Mouse (Mus musculus) c-Kit-positive CD71-negative TER-119-negative erythroid progenitor cells, embryonic 14.5 days (primary cell): ENCODE data around the gene Ccl7.

Experiments used
- DNase-seq: peaks from one replicate; pipeline ENCODE4 v3.0.0-alpha.2; 2013; ENCODE audit warnings: low read depth

Ccl7 gene

DNA sequence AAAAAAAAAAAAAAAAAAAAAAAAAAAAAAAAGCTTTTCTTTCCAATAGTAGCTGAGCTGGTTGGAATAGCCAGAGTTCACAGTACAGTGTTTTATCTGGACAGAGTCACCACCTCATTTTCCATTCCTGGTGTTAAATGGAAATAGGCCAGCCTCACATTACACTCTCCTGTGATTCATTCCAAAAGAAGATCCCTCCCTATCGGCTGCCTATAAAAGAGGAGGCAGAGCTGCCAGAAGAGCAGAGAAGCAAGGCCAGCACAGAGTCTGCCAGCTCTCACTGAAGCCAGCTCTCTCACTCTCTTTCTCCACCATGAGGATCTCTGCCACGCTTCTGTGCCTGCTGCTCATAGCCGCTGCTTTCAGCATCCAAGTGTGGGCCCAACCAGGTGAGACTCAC is at the start of gene Ccl7:
Gene Ccl7, plus strand, starts transcription at position 242 of the 400 bp plus-strand sequence.
- DNase-seq = no peak

DNA sequence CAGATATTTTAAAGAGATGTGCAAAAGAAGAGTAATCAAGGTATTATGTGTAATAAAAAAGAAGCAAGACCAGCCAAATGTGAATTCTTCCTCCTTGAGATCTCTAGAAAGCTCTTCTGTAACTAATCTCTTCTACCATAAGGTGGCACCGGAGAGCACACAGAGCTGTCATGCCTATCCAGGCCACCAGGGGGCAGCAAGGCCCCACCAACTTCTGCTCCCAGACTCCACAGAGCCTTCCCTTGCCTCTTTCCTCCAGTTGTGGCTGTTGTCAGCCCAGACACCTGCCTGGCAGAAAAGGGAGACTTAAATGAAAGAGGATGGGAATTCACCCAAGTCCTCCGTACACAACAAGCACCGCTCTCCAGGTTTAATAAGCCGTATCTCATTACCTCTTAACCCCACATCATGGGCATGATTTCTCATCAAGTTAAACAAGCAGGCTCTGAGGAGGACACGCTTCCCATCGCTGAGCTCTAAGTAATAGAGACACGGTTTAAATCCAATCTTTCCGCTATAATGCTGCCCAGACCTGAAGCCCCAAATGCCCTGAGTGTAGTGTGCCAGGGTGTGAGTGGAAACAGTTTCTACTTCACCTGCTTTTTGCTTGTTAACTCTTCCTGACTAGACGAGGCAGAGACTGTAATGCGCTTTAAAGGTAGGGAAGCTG is 49.2 kb upstream of the Ccl7 start:
- peak; percentile 58 for DNase-seq

DNA sequence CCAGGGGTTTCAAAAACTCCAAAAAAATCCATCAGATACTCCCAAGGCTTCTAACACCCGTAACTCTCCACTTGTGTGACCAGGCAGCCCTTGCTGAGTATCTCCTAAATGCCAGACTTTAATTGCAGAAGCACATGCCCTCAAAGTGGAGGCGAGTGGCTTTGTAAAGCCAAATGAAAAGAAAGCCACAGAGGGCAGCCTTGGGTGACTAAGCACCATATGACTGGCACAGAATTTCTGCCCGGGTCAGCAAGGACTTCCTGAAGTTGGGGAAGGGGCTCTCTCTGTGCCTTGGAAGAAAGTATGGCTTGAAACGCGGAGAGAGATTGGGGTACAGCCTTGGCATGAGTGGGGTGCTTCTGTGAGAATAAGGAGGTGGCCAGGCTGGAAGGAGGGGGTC is 48.4 kb upstream of the Ccl7 start:
- DNase-seq = no peak

DNA sequence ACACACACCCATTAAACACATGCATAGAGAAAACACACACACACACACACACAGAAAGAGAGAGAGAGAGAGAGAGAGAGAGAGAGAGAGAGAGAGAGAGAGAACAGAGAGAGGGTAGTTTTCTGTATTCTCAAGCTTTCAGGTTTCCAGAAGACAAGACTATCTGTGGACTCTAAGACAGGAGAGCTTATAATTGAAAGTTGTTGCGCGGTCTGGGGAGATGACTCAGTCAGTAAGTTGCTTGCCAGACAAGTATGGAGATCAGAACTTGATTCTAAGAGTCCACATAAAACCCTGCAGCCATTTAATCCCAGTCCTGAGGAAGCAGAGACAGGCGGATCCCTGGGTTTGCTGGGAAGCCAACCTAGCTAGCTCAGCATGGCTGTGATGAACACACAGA is 46.9 kb upstream of the Ccl7 start:
- DNase-seq = no peak

DNA sequence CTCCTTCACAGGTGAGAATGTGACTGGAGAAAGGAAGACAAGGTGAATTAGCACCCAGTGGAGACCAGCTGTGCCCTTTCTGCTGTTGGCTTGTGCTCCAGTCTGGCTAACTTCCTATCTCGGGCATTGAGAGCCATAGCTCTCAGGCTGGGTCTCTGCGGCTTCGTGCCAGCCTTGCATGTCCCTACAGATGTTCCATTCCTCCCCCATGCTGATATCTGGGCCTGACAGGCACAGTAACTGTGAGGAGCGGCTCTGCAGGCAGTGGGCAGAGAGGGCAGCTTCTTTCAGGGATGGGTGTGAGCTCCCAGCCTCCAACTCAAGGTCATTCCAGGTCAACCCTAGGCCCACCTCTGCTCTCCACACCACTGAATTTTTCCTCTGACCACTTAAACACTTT is 46.0 kb upstream of the Ccl7 start:
- no peak for DNase-seq

DNA sequence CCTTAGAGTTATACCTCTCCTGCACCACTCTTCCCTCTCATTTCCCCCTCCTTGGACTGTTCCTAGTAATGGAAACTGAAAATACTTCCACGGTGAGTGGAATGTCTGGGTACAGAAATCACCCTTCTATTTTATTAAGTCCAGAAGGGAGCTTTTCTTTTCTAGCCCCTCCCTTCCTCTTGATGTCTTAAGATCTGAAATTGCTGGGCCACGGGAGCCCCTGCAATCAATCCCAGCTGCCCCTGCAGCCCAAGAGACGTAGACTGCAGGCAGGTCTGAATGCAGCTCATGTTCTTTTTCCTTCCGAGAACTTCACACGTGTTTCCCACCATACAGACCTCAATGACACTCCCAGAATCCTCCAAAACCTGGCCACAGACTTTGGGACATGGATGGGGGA is 44.9 kb upstream of the Ccl7 start:
- DNase-seq = no peak

DNA sequence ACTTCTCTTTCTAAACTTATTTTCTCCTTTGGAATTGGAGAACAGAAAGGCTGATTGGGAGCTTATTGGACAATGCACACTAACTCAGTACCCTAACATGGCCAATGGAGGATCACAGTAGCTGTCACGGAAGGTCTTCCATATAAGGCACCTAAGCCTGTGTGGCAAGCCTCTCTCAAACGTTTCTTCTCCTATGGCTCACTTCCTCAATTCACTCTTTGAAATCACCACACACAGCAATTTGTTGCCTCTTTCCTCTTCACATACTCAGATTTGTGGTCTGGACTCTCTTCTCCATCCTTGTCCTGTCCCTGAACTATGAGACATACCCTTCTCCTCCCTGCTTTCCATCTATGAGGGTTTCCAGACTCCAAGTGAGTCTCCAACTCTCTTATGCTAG is 40.7 kb upstream of the Ccl7 start:
- peak; percentile 29 for DNase-seq

DNA sequence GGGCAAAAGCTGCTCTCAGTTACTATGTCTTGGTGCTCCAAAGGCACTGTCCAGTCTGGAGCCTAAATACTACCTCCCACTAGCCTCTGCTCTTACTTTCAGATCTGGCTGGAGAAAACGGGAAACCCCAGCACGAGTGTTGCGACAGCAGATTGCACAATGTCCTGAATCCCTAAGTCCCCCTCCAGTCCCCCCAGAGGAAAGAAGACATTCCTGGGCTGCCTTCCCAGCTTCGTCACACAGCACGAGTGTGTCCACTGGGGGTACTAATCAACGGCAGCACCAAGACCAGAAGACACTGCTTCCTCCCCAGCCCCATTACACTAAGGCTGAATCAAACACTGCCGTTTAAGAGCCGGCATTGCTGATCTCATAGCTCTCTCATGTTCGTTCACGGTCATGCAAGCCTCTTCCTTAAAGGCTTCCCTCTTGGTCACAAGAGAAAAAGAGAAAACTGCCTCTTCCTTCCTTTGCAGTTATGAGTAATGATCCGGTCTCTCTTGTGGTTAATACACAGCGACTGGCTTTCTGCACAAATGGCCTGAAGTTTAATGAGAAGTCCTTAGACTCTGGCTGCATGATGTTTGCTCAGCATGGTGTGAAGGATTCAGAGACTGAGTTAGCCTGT is 38.6 kb upstream of the Ccl7 start:
- peak; percentile 37 for DNase-seq

DNA sequence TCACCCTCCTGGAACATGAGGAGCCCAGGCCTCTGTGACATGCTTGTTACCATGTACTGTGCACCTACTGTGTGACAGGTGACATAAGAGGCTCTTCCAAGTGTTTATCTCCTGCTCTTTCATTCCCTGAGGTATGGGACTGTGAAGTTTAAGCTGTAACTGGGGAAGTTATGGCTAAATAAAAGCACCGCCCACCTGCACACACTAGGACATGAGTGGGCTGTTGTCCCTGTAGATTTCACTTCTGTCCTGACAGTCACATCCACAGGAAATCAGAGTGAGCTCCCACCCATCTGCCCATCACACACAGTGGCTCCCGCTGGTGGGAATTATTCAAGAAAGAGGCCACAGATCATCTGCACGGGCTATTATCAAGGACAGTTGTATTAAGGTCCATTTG is 35.4 kb upstream of the Ccl7 start:
- DNase-seq = no peak

DNA sequence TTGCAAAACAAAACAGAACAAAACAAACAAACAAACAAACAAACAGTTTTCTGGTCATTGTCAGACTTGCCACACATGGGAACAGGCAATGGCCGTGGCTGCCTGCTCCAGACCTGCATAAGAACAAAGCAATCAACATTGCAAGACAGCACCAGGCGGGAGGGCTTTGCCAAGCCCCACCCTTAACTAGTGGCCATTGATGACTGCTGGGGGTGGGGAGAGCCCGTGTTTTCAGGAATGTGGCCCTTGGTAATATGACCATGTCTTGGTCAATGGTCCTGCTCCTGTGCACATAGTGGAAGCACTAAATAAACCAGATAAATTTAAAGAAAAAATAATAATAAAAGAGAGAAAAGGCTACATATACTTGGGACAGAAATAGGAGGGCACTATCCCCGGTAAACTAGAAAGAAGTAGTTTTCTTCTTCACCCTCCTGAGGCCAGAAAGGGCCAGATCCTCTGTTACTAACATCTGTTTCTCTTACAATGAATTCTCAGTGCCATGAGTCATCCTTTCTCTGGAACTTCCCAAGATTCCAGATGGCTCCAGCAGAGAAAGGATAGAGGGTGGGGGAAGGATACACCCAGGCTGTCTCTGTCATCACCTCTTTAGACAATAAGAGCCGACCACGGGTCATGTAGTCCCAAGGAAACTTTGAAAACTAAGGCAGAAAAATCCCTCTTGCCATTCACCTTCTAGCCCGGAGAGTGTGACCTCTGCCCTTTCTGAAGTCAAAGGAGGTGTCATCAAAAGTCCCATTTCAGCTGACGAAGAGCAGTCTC is 33.9 kb upstream of the Ccl7 start:
- no peak for DNase-seq

DNA sequence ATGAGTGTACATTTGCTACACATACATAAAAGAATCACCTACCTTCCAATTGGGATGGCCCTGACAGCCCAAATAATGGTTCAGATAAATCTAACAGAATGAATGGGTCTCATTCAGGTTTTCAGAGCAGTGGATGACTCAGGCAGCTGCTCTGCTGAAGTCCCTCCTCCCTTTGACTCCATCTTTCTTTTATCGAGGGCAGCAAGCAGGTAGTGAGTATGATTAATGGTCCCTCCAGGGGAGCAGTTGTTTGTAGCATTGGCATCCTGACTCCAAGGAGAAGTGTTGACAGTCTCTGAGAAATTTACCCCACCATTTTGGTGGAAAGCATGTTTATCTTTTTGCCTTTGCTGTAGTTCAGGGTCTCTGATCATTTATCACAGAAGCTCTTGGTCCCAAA is 31.8 kb upstream of the Ccl7 start:
- no peak for DNase-seq

DNA sequence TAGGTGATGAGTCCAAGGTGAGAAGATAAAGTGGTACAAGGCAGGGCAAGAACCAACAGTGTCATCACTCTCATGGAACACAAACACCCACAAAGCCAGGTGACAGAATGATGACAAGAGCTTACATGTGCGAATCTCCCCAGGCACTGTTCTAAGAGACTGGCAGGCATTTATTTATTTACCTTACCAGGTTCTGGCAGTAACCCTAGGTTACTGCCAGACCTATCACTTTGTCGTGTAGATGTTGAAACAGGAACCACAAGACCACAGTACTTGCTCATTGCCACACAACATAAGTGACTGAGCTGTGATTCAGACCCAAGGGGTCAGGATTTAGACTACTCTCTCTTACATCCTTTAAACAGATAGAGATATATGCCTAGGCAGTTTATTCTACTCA is 30.4 kb upstream of the Ccl7 start:
- DNase-seq = no peak

DNA sequence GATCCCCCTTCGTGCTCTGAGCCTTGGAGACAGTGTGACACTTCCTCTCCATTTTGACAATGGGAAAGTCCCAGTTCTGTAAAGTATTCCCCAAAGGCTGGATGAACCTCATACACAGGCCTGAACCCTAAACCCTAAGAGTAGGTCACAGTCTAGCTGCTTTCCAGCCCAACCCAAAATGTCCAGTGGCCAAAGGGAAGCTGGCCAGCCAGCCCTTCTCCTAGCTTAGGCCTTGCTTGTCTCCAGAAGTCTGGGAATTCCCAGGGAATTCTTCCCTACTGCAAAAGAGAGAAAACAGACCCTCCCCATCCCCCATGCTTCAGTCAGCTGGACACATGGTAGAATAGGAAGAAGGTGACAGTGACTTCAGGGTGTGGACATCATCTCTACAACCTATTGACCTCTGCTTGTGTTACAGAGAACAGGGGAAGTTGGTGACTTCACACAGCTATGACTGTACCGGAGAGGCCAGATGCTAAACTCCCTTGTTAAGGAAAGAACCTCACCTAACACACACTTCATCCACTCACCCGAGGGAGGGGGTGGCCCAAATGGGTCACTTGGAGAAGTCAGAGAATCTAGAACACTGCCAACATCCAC is 29.2 kb upstream of the Ccl7 start:
- no peak for DNase-seq

DNA sequence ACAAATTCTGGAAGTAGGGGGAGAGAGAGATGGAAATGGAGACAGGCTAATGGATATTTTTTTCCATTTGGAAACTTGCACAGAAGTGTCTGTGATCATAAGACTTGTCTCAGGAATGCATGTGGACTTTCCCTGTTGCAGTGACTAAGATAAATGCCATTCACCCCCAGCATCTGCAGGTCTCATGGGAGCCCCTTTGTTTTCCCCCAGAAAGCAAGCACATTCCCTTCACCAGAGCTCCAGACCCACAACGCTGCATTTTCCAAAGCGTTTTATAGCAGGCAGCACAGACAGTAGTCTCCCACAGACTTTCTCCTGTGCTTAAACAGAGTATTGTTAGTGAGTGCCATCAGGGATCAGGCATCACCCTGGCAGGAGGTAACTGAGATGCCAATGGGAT is 26.1 kb upstream of the Ccl7 start:
- DNase-seq = no peak

DNA sequence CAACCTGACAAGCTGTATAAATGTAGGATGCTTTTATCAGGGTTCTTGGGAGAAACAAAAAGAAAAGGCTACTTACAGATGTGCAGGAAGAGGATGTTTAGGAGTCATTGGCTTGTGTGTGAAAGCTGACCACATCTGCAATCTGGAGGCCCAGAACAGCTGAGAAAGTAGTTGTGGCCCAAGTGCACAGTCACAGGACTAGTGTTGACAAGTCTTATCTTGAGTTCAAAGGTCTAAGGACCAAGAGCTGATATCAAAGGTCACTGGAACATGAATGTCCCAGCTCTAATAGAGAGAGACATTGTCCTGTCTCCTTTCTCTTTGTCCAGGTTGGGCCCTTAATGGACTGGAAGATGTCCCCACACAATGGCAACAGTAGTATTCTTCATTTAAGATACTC is 25.7 kb upstream of the Ccl7 start:
- DNase-seq = no peak

DNA sequence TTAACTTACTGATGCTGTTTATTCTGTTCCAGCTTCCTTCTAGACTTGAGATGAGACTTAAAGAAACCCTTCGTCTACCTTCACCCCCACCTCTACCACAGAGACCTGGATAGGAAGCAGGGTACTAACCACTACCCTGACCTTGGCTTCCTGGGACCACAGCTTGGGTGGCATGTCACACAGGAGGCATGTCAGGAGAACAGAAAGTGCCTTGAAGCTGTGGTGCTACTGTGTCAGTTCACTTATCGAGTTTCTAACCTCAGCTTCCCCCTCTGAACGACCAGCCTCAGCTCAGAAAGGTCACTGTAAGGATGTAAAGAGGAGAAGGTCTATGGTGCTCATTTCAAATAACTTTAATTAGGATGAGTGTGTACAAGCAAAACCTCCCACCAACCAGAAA is 24.1 kb upstream of the Ccl7 start:
- no peak for DNase-seq

DNA sequence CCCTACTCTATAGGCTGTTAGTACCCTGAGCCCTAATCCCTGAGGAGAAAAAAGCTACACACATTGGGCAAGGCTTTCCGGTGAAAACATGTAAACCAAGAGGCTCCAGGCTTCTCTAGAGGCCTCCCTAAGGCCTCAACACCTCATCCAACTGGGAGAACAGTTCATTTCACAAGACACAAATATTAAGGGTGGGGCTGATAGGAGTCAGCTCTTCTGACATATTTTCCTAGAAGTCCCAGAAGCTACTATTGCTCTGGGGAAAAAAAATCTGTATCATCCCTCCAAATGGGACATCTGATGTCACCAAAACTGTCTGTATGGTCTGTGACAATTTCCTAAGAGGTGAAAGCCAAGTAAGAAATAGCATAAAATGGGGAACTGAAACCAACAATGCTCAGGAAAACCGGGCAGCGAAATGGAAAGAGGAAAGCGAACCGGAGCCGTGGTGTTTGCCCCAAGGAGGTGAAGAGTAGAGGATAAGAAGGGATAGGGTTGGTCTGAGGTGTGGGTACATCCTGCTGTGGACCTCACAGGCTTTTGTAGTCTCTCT is 22.9 kb upstream of the Ccl7 start:
- no peak for DNase-seq

DNA sequence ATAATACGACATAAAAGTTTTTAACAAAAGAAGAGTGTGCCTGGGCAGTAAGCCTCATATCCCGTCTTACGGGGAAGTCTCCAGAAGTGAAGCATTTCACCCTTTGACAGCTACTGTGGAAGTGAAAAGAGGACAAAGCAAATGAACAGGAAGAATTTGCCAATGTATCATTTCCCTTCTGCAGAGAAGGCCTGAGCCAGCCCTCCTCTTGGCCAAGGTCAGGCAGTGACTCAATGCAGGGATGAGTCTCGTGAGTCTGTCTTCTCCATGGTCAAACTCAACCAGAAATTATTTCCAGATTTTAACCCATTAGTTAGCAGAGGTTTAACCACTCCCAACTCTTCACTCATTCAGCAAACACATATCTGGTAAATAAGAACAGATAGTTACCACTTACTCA is 21.7 kb upstream of the Ccl7 start:
- no peak for DNase-seq

DNA sequence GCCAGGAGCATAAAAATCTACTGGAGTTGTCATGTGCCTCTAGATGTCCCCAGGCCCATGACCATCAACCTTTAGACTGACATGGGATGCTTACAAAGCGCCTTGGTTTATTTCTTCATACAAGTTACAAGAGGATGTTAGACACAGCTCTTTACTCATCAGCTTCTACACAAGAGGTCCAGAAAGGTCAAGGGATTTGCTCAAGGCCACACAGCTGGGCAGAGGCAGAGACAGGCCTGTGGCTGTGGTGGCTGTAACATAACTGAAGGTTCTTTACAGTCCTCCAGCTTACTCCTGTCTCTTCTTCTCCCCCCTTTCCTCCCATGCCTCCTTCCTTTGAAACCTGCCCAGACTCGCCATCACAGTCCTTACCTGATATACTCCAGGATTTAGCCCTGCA is 15.3 kb upstream of the Ccl7 start:
- no peak for DNase-seq

DNA sequence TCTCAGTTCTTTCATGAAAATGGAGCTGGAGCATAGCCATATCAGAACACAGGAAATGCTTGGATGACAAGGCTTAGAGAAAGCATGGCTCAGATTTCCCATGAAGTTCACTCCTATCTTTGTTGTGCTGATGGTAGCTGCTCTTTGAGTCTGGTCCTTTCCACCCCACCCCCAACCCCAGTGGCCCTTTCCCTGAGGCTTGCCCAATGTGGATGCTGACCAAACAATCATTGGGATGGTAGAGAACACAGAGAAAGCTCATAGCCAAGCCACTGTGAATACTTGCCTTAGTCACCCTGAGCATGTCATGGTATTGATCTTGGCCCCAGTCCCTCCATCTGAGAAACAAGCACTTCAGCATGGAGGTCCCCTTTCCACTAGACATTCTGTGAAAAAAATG is 13.4 kb upstream of the Ccl7 start:
- DNase-seq = no peak

DNA sequence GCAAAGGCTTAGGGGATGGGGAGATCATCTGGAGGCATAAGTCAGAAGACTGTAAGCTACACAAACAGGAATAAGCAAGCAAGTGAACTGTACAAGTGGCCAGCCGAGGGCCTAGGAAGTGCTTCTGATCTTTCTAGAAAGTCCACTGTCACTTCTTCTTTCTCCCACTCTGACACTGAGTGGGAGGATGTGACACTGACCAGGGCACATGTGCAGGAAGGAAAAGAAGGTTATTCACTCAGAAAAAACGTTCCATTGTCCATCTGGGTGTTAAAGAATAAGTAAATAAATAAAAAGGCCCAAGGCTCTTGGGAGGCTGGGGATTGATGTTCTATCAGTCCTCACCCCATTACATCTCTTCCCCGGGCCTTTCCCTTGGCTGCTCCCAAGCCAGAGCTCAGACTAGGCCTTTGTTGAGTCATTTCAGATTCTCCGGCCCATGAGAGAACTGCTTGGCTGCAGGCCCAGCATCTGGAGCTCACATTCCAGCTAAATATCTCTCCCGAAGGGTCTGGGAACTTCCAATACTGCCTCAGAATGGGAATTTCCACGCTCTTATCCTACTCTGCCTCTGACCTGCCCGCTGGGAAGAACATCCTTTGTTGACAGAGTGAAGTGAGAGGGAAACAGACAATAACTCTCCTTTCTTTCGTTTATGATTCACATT is 12.7 kb upstream of the Ccl7 start:
- no peak for DNase-seq

DNA sequence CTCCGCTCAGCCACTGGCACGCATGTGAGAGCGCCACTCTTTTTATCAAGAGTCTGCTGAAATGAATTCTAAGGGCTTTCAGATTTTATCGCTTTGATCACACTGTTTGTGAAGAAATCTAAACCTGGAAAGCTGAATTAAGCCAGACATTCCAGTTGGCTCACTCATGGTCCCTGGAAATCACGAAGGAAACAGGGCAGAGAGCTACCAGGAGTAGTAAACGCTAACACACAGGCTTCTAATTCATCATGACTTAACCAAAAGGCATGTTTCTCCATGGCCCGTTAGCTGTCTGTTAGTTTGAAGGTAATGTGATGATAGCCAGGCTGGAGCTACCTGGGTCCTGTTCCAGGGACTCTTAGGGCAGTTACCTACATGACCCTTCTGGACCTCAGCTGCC is 11.1 kb upstream of the Ccl7 start:
- no peak for DNase-seq
